Mouse (Mus musculus) MEL (cell line): ENCODE data around the gene Hoxd11. TPM values are rescaled to one million over a fixed set of nuclear protein-coding genes. Genes with fewer than 3 reads are reported as not detected.

Experiments used
- DNase-seq: peaks from one replicate; pipeline ENCODE4 v3.0.0; 2011; ENCODE audit warnings: low read depth, low spot score
- H3K27ac ChIP-seq: 2 replicates; pipeline ENCODE4 v1.5.1; 2012; ENCODE audit warnings: low read depth, mild to moderate bottlenecking, control low read depth, low read length, moderate library complexity; ENCODE audit not compliant: control insufficient read depth
- H3K27me3 ChIP-seq, 2 experiments: fragments of 150-350 bp in 1 of 2; sonication (generic) in 1 of 2; 2 replicates each; pipeline ENCODE4 v1.6.1; 2012; ENCODE audit warnings: low read length in 2 of 2, mild to moderate bottlenecking in 2 of 2, improper control_type of control experiment in 1 of 2, moderate library complexity in 1 of 2; ENCODE audit not compliant: insufficient read depth in 2 of 2, control insufficient read depth in 1 of 2
- H3K36me3 ChIP-seq, 2 experiments: 2 replicates each; pipeline ENCODE4 v1.6.1; 2012 to 2014; ENCODE audit warnings: low read length in 2 of 2, improper control_type of control experiment in 1 of 2, inconsistent platforms in 1 of 2, mild to moderate bottlenecking in 1 of 2; ENCODE audit not compliant: insufficient read depth in 2 of 2, control insufficient read depth in 1 of 2
- H3K4me1 ChIP-seq, 2 experiments: fragments of 150-350 bp in 1 of 2; sonication (generic) in 1 of 2; 2 replicates each; pipeline ENCODE4 v1.6.1; 2012; ENCODE audit warnings: low read length in 2 of 2, improper control_type of control experiment in 1 of 2, mild to moderate bottlenecking in 1 of 2; ENCODE audit not compliant: insufficient read depth in 2 of 2, control insufficient read depth in 1 of 2
- H3K4me3 ChIP-seq, 2 experiments: fragments of 150-350 bp in 1 of 2; sonication (generic) in 1 of 2; 2 replicates each; pipeline ENCODE4 v1.5.1; 2012; ENCODE audit warnings: low read depth in 2 of 2, low read length in 2 of 2, mild to moderate bottlenecking in 2 of 2, moderate library complexity in 2 of 2, control low read depth in 1 of 2, improper control_type of control experiment in 1 of 2; ENCODE audit not compliant: control insufficient read depth in 1 of 2, insufficient read depth in 1 of 2
- H3K79me2 ChIP-seq: 2 replicates; pipeline ENCODE4 v1.6.1; 2012; ENCODE audit warnings: mild to moderate bottlenecking, low read length, moderate library complexity; ENCODE audit not compliant: control insufficient read depth, poor library complexity, insufficient read depth
- H3K9ac ChIP-seq: 2 replicates; pipeline ENCODE4 v1.6.1; 2012; ENCODE audit warnings: low read depth, mild to moderate bottlenecking, control low read depth, low read length, moderate library complexity; ENCODE audit not compliant: control insufficient read depth, poor library complexity, severe bottlenecking
- H3K9me3 ChIP-seq: fragments of 150-350 bp; sonication (generic); replicated peaks from 2 replicates; pipeline ENCODE4 v1.6.1; 2012; ENCODE audit warnings: mild to moderate bottlenecking, low read length, improper control_type of control experiment, moderate library complexity; ENCODE audit not compliant: insufficient read depth
- CHD1 ChIP-seq: IDR thresholded peaks from 2 replicates; pipeline ENCODE4 v1.6.1; 2012; ENCODE audit warnings: low read depth, mild to moderate bottlenecking, inconsistent platforms, low read length, improper control_type of control experiment
- CHD2 ChIP-seq: IDR thresholded peaks from 2 replicates; pipeline ENCODE4 v1.6.1; 2011; ENCODE audit warnings: low read length, improper control_type of control experiment
- ETS1 ChIP-seq: IDR thresholded peaks from 2 replicates; pipeline ENCODE4 v1.6.1; 2012; ENCODE audit warnings: low read depth, mild to moderate bottlenecking, inconsistent platforms, low read length, improper control_type of control experiment, moderate library complexity
- MAZ ChIP-seq: IDR thresholded peaks from 2 replicates; pipeline ENCODE4 v1.6.1; 2012; ENCODE audit warnings: low read depth, mild to moderate bottlenecking, inconsistent platforms, low read length, improper control_type of control experiment
- NELFE ChIP-seq: IDR thresholded peaks from 2 replicates; pipeline ENCODE4 v1.6.1; 2011; ENCODE audit warnings: low read depth, low read length, improper control_type of control experiment
- NRF1 ChIP-seq: IDR thresholded peaks from 2 replicates; pipeline ENCODE4 v1.6.1; 2014; ENCODE audit warnings: low read depth, mild to moderate bottlenecking, inconsistent platforms, low read length, improper control_type of control experiment, moderate library complexity; ENCODE audit not compliant: poor library complexity, insufficient read depth, severe bottlenecking
- POLR2AphosphoS5 ChIP-seq: IDR thresholded peaks from 2 replicates; pipeline ENCODE4 v1.6.1; 2012; ENCODE audit warnings: low read depth, borderline replicate concordance, mild to moderate bottlenecking, inconsistent platforms, low read length, moderate library complexity, mixed read lengths
- USF1 ChIP-seq: IDR thresholded peaks from 2 replicates; pipeline ENCODE4 v1.6.1; 2014; ENCODE audit warnings: low read depth, mild to moderate bottlenecking, inconsistent platforms, low read length, improper control_type of control experiment, moderate library complexity
- USF2 ChIP-seq, 2 experiments: IDR thresholded peaks; 2 replicates each; pipeline ENCODE4 v1.6.1; 2011 to 2012; ENCODE audit warnings: improper control_type of control experiment in 2 of 2, low read length in 2 of 2, borderline replicate concordance in 1 of 2, inconsistent platforms in 1 of 2, low read depth in 1 of 2, mild to moderate bottlenecking in 1 of 2; ENCODE audit not compliant: insufficient read depth in 1 of 2
- ZC3H11A ChIP-seq: IDR thresholded peaks from 2 replicates; pipeline ENCODE4 v1.6.1; 2012; ENCODE audit warnings: low read depth, mild to moderate bottlenecking, inconsistent platforms, low read length, improper control_type of control experiment
- polyA plus RNA-seq, 2 experiments: library from polyadenylated mRNA; stranded (reverse) in 1 of 2; unstranded in 1 of 2; fragments of >175 nt in 1 of 2; fragments of >200 nt in 1 of 2; gene quantifications; 2 replicates each; pipeline versions ENCODE4 v1.2.1 to v1.2.4; 2012; ENCODE audit warnings: low replicate concordance in 2 of 2, low read depth in 1 of 2; ENCODE audit not compliant: insufficient read length in 2 of 2, insufficient read depth in 1 of 2, missing spikeins in 1 of 2
- total RNA-seq: library from RNA; depleted of rRNA; stranded (reverse); fragments of 300-350 nt; gene quantifications from 2 replicates; pipeline ENCODE4 v1.2.3, GENCODE M21; 2012

Hoxd11 gene
- total and polyA plus RNA-seq, 3 experiments, result not detected

- DNase-seq, result no peak
- Histone ChIP-seq H3K9me3 (no peaks in the 10 kb centered on the region), H3K9ac (no peak within 1 kb of the TSS), H3K27me3 (no peaks in the 10 kb centered on the region; a peak in 1 of 4 replicates), H3K36me3 (no peaks in the 10 kb centered on the region), H3K79me2 (no peaks in the 10 kb centered on the region), H3K4me1 (no peaks in the 10 kb centered on the region), H3K27ac (no peak within 1 kb of the TSS), H3K4me3 (no peak within 1 kb of the TSS)
- TF ChIP-seq USF2 (IDR thresholded peaks at IDR 0.05; ENCODE audit: borderline replicate concordance in 1 of 2, insufficient read depth in 1 of 2, low read depth in 1 of 2, low read length in 2 of 2), result no peak
- no peak for TF ChIP-seq POLR2AphosphoS5
- no peak for TF ChIP-seq ETS1
- no peak for TF ChIP-seq CHD1
- TF ChIP-seq MAZ, result no peak
Measured at GRCm38 (mm10) chr2:74691022-74691951, 11.9 kb downstream of the Hoxd11 start, which contains the start of gene Hoxd10. Gene Hoxd10, plus strand, starts transcription at chr2:74691924.

- Histone ChIP-seq H3K79me2 (no peaks in the 10 kb centered on the region), H3K36me3 (no peaks in the 10 kb centered on the region)
- no peak for TF ChIP-seq NELFE
- TF ChIP-seq CHD2, result no peak
- no peak for TF ChIP-seq NRF1
- no peak for TF ChIP-seq USF1
- TF ChIP-seq ZC3H11A, result no peak
- TF ChIP-seq, all 39 proteins: peak for 0
- Histone ChIP-seq H3K4me3 (no peak overlapping the region), H3K9ac (no peak overlapping the region), H3K4me1 (no peaks in the 10 kb centered on the region), H3K9me3 (no peaks in the 10 kb centered on the region), H3K27me3 (no peaks in the 10 kb centered on the region; a peak in 2 of 4 replicates), H3K27ac (no peak overlapping the region)
- no peak for DNase-seq
Measured at GRCm38 (mm10) chr2:74691995-74692807, 12.8 kb downstream of the Hoxd11 start.
